Mouse (Mus musculus): ENCODE measurements around the gene Bzw2. TPM values are rescaled to one million over a fixed set of nuclear protein-coding genes. Genes with fewer than 3 reads are reported as not detected.

Bzw2 gene
- polyA plus RNA-seq, 1 experiment from 2014 or later = 157 TPM

DNA sequence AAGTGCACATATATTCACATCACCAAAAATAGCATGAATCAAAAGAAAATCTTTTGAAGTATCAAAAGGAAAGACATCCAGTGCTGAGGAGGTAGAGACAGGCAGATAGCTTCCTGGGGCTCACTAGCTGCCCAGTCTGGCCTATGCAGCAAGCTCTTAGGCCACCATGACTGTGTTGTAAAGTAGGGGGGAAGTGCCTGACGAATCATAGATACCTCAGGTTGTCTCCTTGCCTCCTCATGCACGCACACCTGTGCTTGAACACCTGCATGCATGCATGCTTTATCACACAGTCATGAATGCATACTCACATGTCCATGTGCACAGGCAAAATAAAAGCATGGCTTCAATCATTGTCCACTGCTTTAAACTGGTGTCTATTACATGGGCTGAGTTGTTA lies 113.2 kb downstream of the Bzw2 start:
- 80% methylated on average over 2 of the region's 2 CpGs for WGBS
- Histone ChIP-seq H3K4me3 (replicated peaks; ENCODE audit: low read depth, low read length) (no peak overlapping the region), H3K9me3 (replicated peaks; ENCODE audit: low read length) (no peaks in the 10 kb centered on the region), H3K4me1 (replicated peaks; ENCODE audit: insufficient read depth, low read length) (no peaks in the 10 kb centered on the region; the same call in 1 of the 2 replicates), H3K4me2 (ENCODE audit: low read length) (no peak overlapping the region), H3K27me3 (ENCODE audit: insufficient read depth, low read length) (no peaks in the 10 kb centered on the region), H3K9ac (ENCODE audit: low read depth, low read length) (no peak overlapping the region), H3K27ac (no peak overlapping the region), H3K36me3 (ENCODE audit: insufficient read depth, low read length) (no peaks in the 10 kb centered on the region)
- no peak for TF ChIP-seq CTCF (IDR thresholded peaks at IDR 0.05; ENCODE audit: low read depth)
- ATAC-seq (replicated peaks; ENCODE audit: low FRiP score, low read depth) (no peak), DNase-seq (ENCODE audit: low spot score) (no peak)

DNA sequence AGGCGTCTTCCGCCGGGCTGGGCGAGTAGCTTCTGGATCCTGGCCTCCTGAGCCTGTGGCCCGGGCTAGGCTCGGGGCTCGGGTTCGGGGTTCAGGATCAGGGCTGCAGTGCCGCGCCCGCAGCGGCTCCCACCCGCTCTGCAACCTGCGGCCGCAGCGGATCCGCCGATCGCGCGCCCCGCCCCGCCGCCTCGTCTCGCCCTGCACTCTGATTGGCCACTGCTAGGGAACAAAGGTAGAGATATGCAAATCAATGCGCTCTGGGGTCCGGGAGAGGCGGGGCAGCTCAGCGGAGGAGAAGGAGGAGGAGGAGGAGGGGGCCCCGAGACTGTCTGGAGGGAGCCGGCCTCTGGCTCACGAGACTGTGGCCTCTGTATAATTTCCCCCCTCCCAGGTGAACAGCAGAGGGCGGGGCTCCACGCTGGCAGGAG lies 115.5 kb downstream of the Bzw2 start, which contains the start of gene Tspan13:
Tspan13 (minus strand) TSS at position 153 of the 431 bp plus-strand sequence.
- 0% methylated on average over 28 of the region's 35 CpGs for WGBS
- TF ChIP-seq CTCF (IDR thresholded peaks at IDR 0.05; ENCODE audit: low read depth) = peak; percentile 19; the same call in 1 of the 2 replicates
- ATAC-seq (replicated peaks; ENCODE audit: low FRiP score, low read depth) (peak; percentile 97), DNase-seq (ENCODE audit: low spot score) (peak; percentile 91)
- Histone ChIP-seq H3K4me1 (replicated peaks; ENCODE audit: insufficient read depth, low read length) (no peaks in the 10 kb centered on the region; the same call in 1 of the 2 replicates), H3K27me3 (ENCODE audit: insufficient read depth, low read length) (no peaks in the 10 kb centered on the region), H3K27ac (peak within 1 kb of the TSS; percentile 60), H3K4me2 (ENCODE audit: low read length) (peak within 1 kb of the TSS; percentile 98), H3K9me3 (replicated peaks; ENCODE audit: low read length) (no peaks in the 10 kb centered on the region), H3K4me3 (replicated peaks; ENCODE audit: low read depth, low read length) (peak within 1 kb of the TSS; percentile 88), H3K36me3 (ENCODE audit: insufficient read depth, low read length) (no peaks in the 10 kb centered on the region), H3K9ac (ENCODE audit: low read depth, low read length) (peak within 1 kb of the TSS; percentile 73)

Other genes with a start within 250 kb of the Bzw2 start
- not detected in 2 replicates for gene Agr3, start 232.5 kb downstream of the Bzw2 start, polyA plus RNA-seq (2015; fragmentation: Nextera tagmentation; extraction: Ambion mirVana)
- gene Agr2, start 165.2 kb downstream of the Bzw2 start, polyA plus RNA-seq (2015; fragmentation: Nextera tagmentation; extraction: Ambion mirVana) = 3.2 and 3.6 TPM in 2 replicates
- gene Tspan13, start 115.6 kb downstream of the Bzw2 start, polyA plus RNA-seq (2015; fragmentation: Nextera tagmentation; extraction: Ambion mirVana) = 124 and 138 TPM in 2 replicates
- gene Ankmy2, start 966 bp downstream of the Bzw2 start, polyA plus RNA-seq (2015; fragmentation: Nextera tagmentation; extraction: Ambion mirVana) = 35.4 and 40.1 TPM in 2 replicates
- not detected in 2 replicates for gene Lrrc72, start 95.3 kb upstream of the Bzw2 start, polyA plus RNA-seq (2015; fragmentation: Nextera tagmentation; extraction: Ambion mirVana)
- 377 and 382 TPM in 2 replicates for gene Sostdc1, start 156.1 kb upstream of the Bzw2 start, polyA plus RNA-seq (2015; fragmentation: Nextera tagmentation; extraction: Ambion mirVana)
- 21.4 and 21.7 TPM in 2 replicates for gene Ispd, start 223.4 kb upstream of the Bzw2 start, polyA plus RNA-seq (2015; fragmentation: Nextera tagmentation; extraction: Ambion mirVana)
- gene D630036H23Rik, start 224.1 kb upstream of the Bzw2 start, polyA plus RNA-seq (2015; fragmentation: Nextera tagmentation; extraction: Ambion mirVana) = 5.1 and 6.1 TPM in 2 replicates